In genomic region chr5:126623205-126623604, GRCm38 (mm10) we compare ENCODE assay signal across 10 mouse cellular contexts.
DNase-seq lines count a peak whose midpoint lies in the region; ATAC-seq and TF ChIP-seq lines count a peak whose summit lies in the region.
"Had no signal": no experiment of that assay in that cellular context is flagged by ENCODE, and none has a peak within 500 bp of the region (broad histone marks: within the 10 kb centered on the region; RNA-seq: fewer than 3 reads in every experiment).

No protein-coding gene starts in this region.

- no peaks in the 10 kb centered on the region for H3K9me3 ChIP-seq in kidney, embryonic 15.5 days (replicated peaks)
- H3K9me3 ChIP-seq: embryonic facial prominence, embryonic 12.5 days had no signal

- ATAC-seq in kidney, embryonic 15.5 days (replicated peaks; ENCODE audit: low FRiP score), result no peak

- no peaks in the 10 kb centered on the region for H3K4me1 ChIP-seq in kidney, adult 2 months (ENCODE audit: control insufficient read depth, insufficient read depth, low read length)
- H3K4me1 ChIP-seq in kidney, embryonic 15.5 days, result no peaks in the 10 kb centered on the region
- H3K4me1 ChIP-seq: embryonic facial prominence, embryonic 12.5 days; liver, embryonic 13.5 days had no signal

- TF ChIP-seq POLR2A in kidney, adult 2 months (IDR thresholded peaks at IDR 0.05; ENCODE audit: low read depth, low read length), result no peak

- no peaks in the 10 kb centered on the region for H3K27me3 ChIP-seq in kidney, adult 2 months (replicated peaks; ENCODE audit: control insufficient read depth, insufficient read depth, low read length)
- H3K27me3 ChIP-seq in kidney, embryonic 15.5 days, result no peaks in the 10 kb centered on the region
- H3K27me3 ChIP-seq: embryonic facial prominence, embryonic 12.5 days; liver, embryonic 13.5 days had no signal

- no peak overlapping the region for H3K4me2 ChIP-seq in kidney, embryonic 15.5 days
- H3K4me2 ChIP-seq: embryonic facial prominence, embryonic 12.5 days; liver, embryonic 13.5 days had no signal

- 15% methylated on average over 6 of the region's 6 CpGs for WGBS in kidney, adult 2 months
- 12% methylated on average over 6 of the region's 6 CpGs for WGBS in kidney, embryonic 15.5 days

- no peak overlapping the region for H3K9ac ChIP-seq in kidney, embryonic 15.5 days
- H3K9ac ChIP-seq: embryonic facial prominence, embryonic 12.5 days; liver, embryonic 13.5 days had no signal

- peak; percentile 63 for TF ChIP-seq CTCF in kidney, adult 2 months (conservative IDR thresholded peaks at IDR 0.05; ENCODE audit: insufficient read depth, insufficient read length, low read depth, low read length)

- H3K4me3 ChIP-seq in kidney, adult 2 months (ENCODE audit: insufficient read depth, low read depth, low read length), result no peak overlapping the region
- H3K4me3 ChIP-seq in kidney, embryonic 15.5 days (replicated peaks), result no peak overlapping the region
- H3K4me3 ChIP-seq: embryonic facial prominence, embryonic 12.5 days; liver, embryonic 13.5 days had no signal

- H3K27ac ChIP-seq in kidney, adult 2 months (ENCODE audit: insufficient read depth, low read depth, low read length), result no peak overlapping the region
- H3K27ac ChIP-seq in kidney, embryonic 15.5 days, result no peak overlapping the region
- H3K27ac ChIP-seq: embryonic facial prominence, embryonic 12.5 days; liver, embryonic 13.5 days had no signal

- H3K36me3 ChIP-seq in kidney, adult 2 months (ENCODE audit: control insufficient read depth, insufficient read depth, low read length), result no peaks in the 10 kb centered on the region
- no peaks in the 10 kb centered on the region for H3K36me3 ChIP-seq in kidney, embryonic 15.5 days
- H3K36me3 ChIP-seq: embryonic facial prominence, embryonic 12.5 days; liver, embryonic 13.5 days had no signal

- DNase-seq in kidney, adult 2 months, result peak; percentile 27
- peak; percentile 21 to 72 for DNase-seq in adrenal gland, adult (ENCODE audit: inconsistent age in 2 of 2, low spot score in 1 of 2)
- DNase-seq in embryo, embryonic 10 days (ENCODE audit: low spot score), result peak; percentile 69
- DNase-seq in layer of hippocampus, adult 8-10 months (ENCODE audit: low spot score in 2 of 2), result peak; percentile 11 to 70
- DNase-seq in mesoderm, embryonic 11.5 days (ENCODE audit: low read depth, low spot score), result peak; percentile 62
- DNase-seq in thymus, postnatal 10 days (ENCODE audit: low spot score in 2 of 2), result no peak
- no peak for DNase-seq in spleen, postnatal 4 days (ENCODE audit: low spot score in 2 of 2)
- DNase-seq: liver, embryonic 13.5 days had no signal

Comparison
In these comparisons a context has a peak if more than half of its experiments do, and no peak if none do; other contexts are left out.
1. DNase-seq: peak in kidney, adult 2 months (single experiment), adrenal gland, adult (2 of 2), embryo, embryonic 10 days (single experiment), layer of hippocampus, adult 8-10 months (2 of 2) and mesoderm, embryonic 11.5 days (single experiment); none in thymus, postnatal 10 days (0 of 2) and spleen, postnatal 4 days (0 of 2).